Mouse (Mus musculus): ENCODE measurements around the gene Ripor1. TPM values are rescaled to one million over a fixed set of nuclear protein-coding genes. Genes with fewer than 3 reads are reported as not detected.
"Not testable (repeated sequence)": the region's sequence is repeated elsewhere in the genome, so short reads cannot be mapped to it uniquely, and the experiment has no call there.

Ripor1 gene
- 1 to 10 TPM; 6.7 to 7.9 TPM for polyA plus RNA-seq (2017; shearing (Covaris generic))

- peak; percentile 75 for ATAC-seq
Measured at GRCm38 (mm10) chr8:105604804-105605381, at the start of gene Ripor1. Ripor1 (plus strand) TSS chr8:105605255.

GRCm38 (mm10) chr8:105562863-105563262, 42.2 kb upstream of the Ripor1 start:
- no peak for ATAC-seq

- no peak for ATAC-seq
Measured at GRCm38 (mm10) chr8:105563871-105564270, 41.2 kb upstream of the Ripor1 start.

- ATAC-seq: not testable (repeated sequence)
Measured at GRCm38 (mm10) chr8:105564573-105565229, 40.4 kb upstream of the Ripor1 start.

- peak; percentile 1 for ATAC-seq
Measured at GRCm38 (mm10) chr8:105565401-105565881, 39.6 kb upstream of the Ripor1 start.

GRCm38 (mm10) chr8:105565952-105566702, 38.9 kb upstream of the Ripor1 start, which contains the start of gene Atp6v0d1:
Atp6v0d1 (minus strand) TSS chr8:105566047.
- ATAC-seq: peak; percentile 89

- peak; percentile 15 for ATAC-seq
Measured at GRCm38 (mm10) chr8:105566703-105567595, 38.1 kb upstream of the Ripor1 start.

GRCm38 (mm10) chr8:105571810-105572209, 33.2 kb upstream of the Ripor1 start:
- no peak for ATAC-seq

- ATAC-seq: no peak
Measured at GRCm38 (mm10) chr8:105573427-105573826, 31.6 kb upstream of the Ripor1 start.

GRCm38 (mm10) chr8:105574741-105575140, 30.3 kb upstream of the Ripor1 start:
- no peak for ATAC-seq

- no peak for ATAC-seq
Measured at GRCm38 (mm10) chr8:105575538-105575937, 29.5 kb upstream of the Ripor1 start.

GRCm38 (mm10) chr8:105579719-105580118, 25.3 kb upstream of the Ripor1 start:
- no peak for ATAC-seq

GRCm38 (mm10) chr8:105592431-105592830, 12.6 kb upstream of the Ripor1 start:
- ATAC-seq: no peak

- ATAC-seq: no peak
Measured at GRCm38 (mm10) chr8:105593859-105594258, 11.2 kb upstream of the Ripor1 start.

GRCm38 (mm10) chr8:105594451-105595242, 10.4 kb upstream of the Ripor1 start:
- ATAC-seq: no peak

GRCm38 (mm10) chr8:105596362-105597034, 8.6 kb upstream of the Ripor1 start:
- ATAC-seq: peak; percentile 86

- no peak for ATAC-seq
Measured at GRCm38 (mm10) chr8:105598777-105599176, 6.3 kb upstream of the Ripor1 start.

GRCm38 (mm10) chr8:105601301-105601700, 3.8 kb upstream of the Ripor1 start:
- ATAC-seq: no peak

GRCm38 (mm10) chr8:105602540-105602939, 2.5 kb upstream of the Ripor1 start:
- ATAC-seq: not testable (repeated sequence)

GRCm38 (mm10) chr8:105605491-105606188, 585 bp downstream of the Ripor1 start:
- peak; percentile 31 for ATAC-seq
